In genomic region chr1:34237211-34237610, GRCm38 (mm10) we compare ENCODE assay signal across 8 mouse cellular contexts.
A peak's percentile ranks its signal among the peaks of the same experiment; 100 is the strongest.
DNase-seq lines count a peak whose midpoint lies in the region; ATAC-seq and TF ChIP-seq lines count a peak whose summit lies in the region.

No protein-coding gene starts in this region.

- ATAC-seq in heart, embryonic 11.5 days (replicated peaks; ENCODE audit: insufficient number of reproducible peaks, low FRiP score, low TSS enrichment) = no peak
- ATAC-seq in forebrain, embryonic 15.5 days (replicated peaks) = no peak
- no peak for ATAC-seq in liver, embryonic 16.5 days (ENCODE audit: low read depth)
- no peak for ATAC-seq in activated CD4-positive, CD25-positive, alpha-beta regulatory T cell, adult 4 months

- no peak for DNase-seq in heart, postnatal 14 days
- peak; percentile 43 for DNase-seq in brain, embryonic 14.5 days (ENCODE audit: low read depth)
- no peak for DNase-seq in thymus, postnatal 10 days (ENCODE audit: low spot score in 2 of 2)
- no peak for DNase-seq in natural killer cell, adult 2 months (ENCODE audit: low spot score in 2 of 2)

- no peak for TF ChIP-seq CTCF in brain, embryonic 14.5 days (IDR thresholded peaks at IDR 0.05; ENCODE audit: borderline replicate concordance, extremely low read depth, insufficient read depth, insufficient read length)

- intact Hi-C loops in heart, postnatal 14 days (cut with DNase I) = no loop called here

- peaks cover 8% of the 10 kb centered on the region for H3K4me1 ChIP-seq in heart, embryonic 11.5 days (ENCODE audit: control insufficient read depth, insufficient read depth, low read length)
- peaks cover 31% of the 10 kb centered on the region for H3K4me1 ChIP-seq in forebrain, embryonic 15.5 days
- H3K4me1 ChIP-seq in liver, embryonic 16.5 days (ENCODE audit: control insufficient read depth, low read depth, low read length) = peaks cover 14% of the 10 kb centered on the region

- TF ChIP-seq POLR2A in brain, embryonic 14.5 days (IDR thresholded peaks at IDR 0.05; ENCODE audit: borderline replicate concordance, extremely low read depth, insufficient read depth, insufficient read length, poor library complexity, severe bottlenecking) = no peak

- 29% methylated on average over 14 of the region's 14 CpGs for WGBS in heart, embryonic 11.5 days (ENCODE audit: insufficient replicate concordance)
- 21% methylated on average over 14 of the region's 14 CpGs for WGBS in forebrain, embryonic 15.5 days
- WGBS in liver, embryonic 16.5 days (ENCODE audit: insufficient replicate concordance) = 40% methylated on average over 14 of the region's 14 CpGs

- peak overlapping the region; percentile 52 for H3K4me3 ChIP-seq in heart, embryonic 11.5 days (ENCODE audit: low read depth, low read length)
- 0 out of 2 replicates have a peak overlapping the region, but pooled peaks have one; percentile 3 for H3K4me3 ChIP-seq in forebrain, embryonic 15.5 days
- H3K4me3 ChIP-seq in liver, embryonic 16.5 days (ENCODE audit: low read depth, low read length) = peak overlapping the region; percentile 65

- 0 out of 2 replicates have a peak overlapping the region, but pooled peaks have one; percentile 16 for H3K9ac ChIP-seq in heart, embryonic 11.5 days (ENCODE audit: low read depth, low read length)
- H3K9ac ChIP-seq in forebrain, embryonic 15.5 days (replicated peaks) = no peak overlapping the region
- peak overlapping the region; percentile 63 for H3K9ac ChIP-seq in liver, embryonic 16.5 days (ENCODE audit: low read depth, low read length)

- H3K9me3 ChIP-seq in heart, embryonic 11.5 days (replicated peaks; ENCODE audit: control insufficient read depth, low read length) = no peaks in the 10 kb centered on the region
- H3K9me3 ChIP-seq in forebrain, embryonic 15.5 days = no peaks in the 10 kb centered on the region
- no peaks in the 10 kb centered on the region for H3K9me3 ChIP-seq in liver, embryonic 16.5 days (replicated peaks; ENCODE audit: control insufficient read depth, low read length)

- H3K27me3 ChIP-seq in heart, embryonic 11.5 days (ENCODE audit: control insufficient read depth, insufficient read depth, low read length) = no peaks in the 10 kb centered on the region
- H3K27me3 ChIP-seq in forebrain, embryonic 15.5 days = no peaks in the 10 kb centered on the region
- H3K27me3 ChIP-seq in liver, embryonic 16.5 days (ENCODE audit: control insufficient read depth, insufficient read depth, low read depth, low read length) = no peaks in the 10 kb centered on the region

- H3K4me2 ChIP-seq in heart, embryonic 11.5 days = peak overlapping the region; percentile 85
- peak overlapping the region; percentile 65 for H3K4me2 ChIP-seq in forebrain, embryonic 15.5 days (replicated peaks)
- peak overlapping the region; percentile 77 for H3K4me2 ChIP-seq in liver, embryonic 16.5 days (ENCODE audit: low read depth, low read length)

- no peaks in the 10 kb centered on the region for H3K36me3 ChIP-seq in heart, embryonic 11.5 days (ENCODE audit: control insufficient read depth, insufficient read depth, low read length)
- no peaks in the 10 kb centered on the region for H3K36me3 ChIP-seq in forebrain, embryonic 15.5 days
- no peaks in the 10 kb centered on the region for H3K36me3 ChIP-seq in liver, embryonic 16.5 days (ENCODE audit: control insufficient read depth, insufficient read depth)

- H3K27ac ChIP-seq in heart, embryonic 11.5 days (ENCODE audit: low read depth, low read length) = no peak overlapping the region
- no peak overlapping the region for H3K27ac ChIP-seq in forebrain, embryonic 15.5 days (replicated peaks)
- H3K27ac ChIP-seq in liver, embryonic 16.5 days (ENCODE audit: low read length) = peak overlapping the region; percentile 35; the same call in 1 of the 2 replicates

Comparison
In these comparisons a context has a peak if more than half of its experiments do, and no peak if none do; other contexts are left out.
1. H3K4me3 ChIP-seq: peak in every context shown above with its lines; median percentile 65 in liver, embryonic 16.5 days; 52 in heart, embryonic 11.5 days; 3 in forebrain, embryonic 15.5 days.